Mouse (Mus musculus): ENCODE results near the gene Egln1. TPM values are rescaled to one million over a fixed set of nuclear protein-coding genes. Genes with fewer than 3 reads are reported as not detected.

Egln1 gene
- polyA plus RNA-seq, 1 experiment from 2014 or later: 3.2 TPM

DNA sequence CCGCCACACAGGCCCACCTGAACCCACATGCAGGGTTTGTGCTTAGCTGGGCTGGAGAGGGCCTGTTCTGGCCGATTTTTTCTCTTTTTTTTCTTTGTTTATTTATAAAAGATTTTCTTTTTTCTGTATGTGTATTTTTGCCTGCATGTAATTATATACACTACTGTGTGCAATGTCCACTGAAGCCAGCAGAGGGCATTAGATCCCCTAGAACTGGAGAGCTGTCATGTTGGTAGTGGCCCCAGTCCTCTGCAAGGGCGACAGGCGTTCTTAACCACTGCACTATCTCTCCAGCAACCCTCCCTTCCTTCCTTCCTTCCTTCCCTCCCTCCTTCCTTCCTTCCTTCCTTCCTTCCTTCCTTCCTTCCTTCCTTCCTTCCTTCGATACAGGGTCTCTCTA, 60.7 kb downstream of the Egln1 start:
- TF ChIP-seq EP300 (IDR thresholded peaks at IDR 0.05; ENCODE audit: low read depth) (no peak), CTCF (IDR thresholded peaks at IDR 0.05; ENCODE audit: low read depth) (peak; percentile 33)
- Histone ChIP-seq H3K9ac (replicated peaks) (no peak overlapping the region), H3K4me2 (ENCODE audit: low read depth, low read length) (no peak overlapping the region), H3K27me3 (ENCODE audit: insufficient read depth, low read length) (no peaks in the 10 kb centered on the region), H3K9me3 (ENCODE audit: low read length) (no peaks in the 10 kb centered on the region), H3K4me3 (ENCODE audit: low read depth, low read length) (no peak overlapping the region), H3K27ac (ENCODE audit: low read depth) (no peak overlapping the region), H3K36me3 (replicated peaks; ENCODE audit: insufficient read depth, low read length) (peaks cover 71% of the 10 kb centered on the region), H3K4me1 (ENCODE audit: insufficient read depth) (no peaks in the 10 kb centered on the region)
- ATAC-seq (no peak), DNase-seq (no peak)
- 85% methylated on average over 5 of the region's 5 CpGs for WGBS (ENCODE audit: insufficient replicate concordance)

DNA sequence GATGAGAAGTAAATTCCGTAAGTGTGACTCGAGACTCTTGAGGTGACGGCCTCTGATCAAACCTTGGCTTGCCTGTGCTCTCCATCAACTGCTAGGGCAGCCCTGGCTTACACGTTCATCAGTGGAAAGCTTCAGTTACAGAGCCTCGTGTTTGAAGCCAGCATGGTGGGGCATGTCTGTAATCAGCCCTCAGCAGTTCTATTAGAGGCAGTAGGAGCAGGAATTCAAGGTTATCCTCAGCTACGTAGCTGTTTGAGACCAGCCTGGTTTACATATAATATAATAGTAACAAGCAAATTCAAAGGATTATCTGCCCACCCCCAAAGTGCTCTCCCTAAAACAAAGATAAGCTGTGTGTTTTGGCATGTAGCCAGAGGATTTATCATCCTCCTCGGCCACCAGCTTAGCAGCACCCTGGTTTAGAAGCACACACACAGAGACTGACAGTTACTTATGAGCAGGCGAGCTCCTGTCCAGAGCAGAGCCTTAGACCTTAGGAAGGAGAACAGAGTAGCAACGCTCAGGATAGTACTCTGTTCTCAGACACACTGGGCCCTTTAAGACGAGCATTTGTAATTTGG, 70.1 kb downstream of the Egln1 start:
- Histone ChIP-seq H3K4me3 (ENCODE audit: low read depth, low read length) (no peak overlapping the region), H3K27ac (ENCODE audit: low read depth) (0 out of 2 replicates have a peak overlapping the region, but pooled peaks have one; percentile 11), H3K27me3 (ENCODE audit: insufficient read depth, low read length) (no peaks in the 10 kb centered on the region), H3K9me3 (ENCODE audit: low read length) (no peaks in the 10 kb centered on the region), H3K36me3 (replicated peaks; ENCODE audit: insufficient read depth, low read length) (peaks cover 75% of the 10 kb centered on the region), H3K4me2 (ENCODE audit: low read depth, low read length) (no peak overlapping the region), H3K4me1 (ENCODE audit: insufficient read depth) (peaks cover 4% of the 10 kb centered on the region), H3K9ac (replicated peaks) (no peak overlapping the region)
- no peak for DNase-seq
- WGBS (ENCODE audit: insufficient replicate concordance): 51% methylated on average over 10 of the region's 10 CpGs
- no peak for TF ChIP-seq CTCF (IDR thresholded peaks at IDR 0.05; ENCODE audit: low read depth)
- TF ChIP-seq EP300 (IDR thresholded peaks at IDR 0.05; ENCODE audit: low read depth): peak; percentile 56
- peak; percentile 82 for ATAC-seq

DNA sequence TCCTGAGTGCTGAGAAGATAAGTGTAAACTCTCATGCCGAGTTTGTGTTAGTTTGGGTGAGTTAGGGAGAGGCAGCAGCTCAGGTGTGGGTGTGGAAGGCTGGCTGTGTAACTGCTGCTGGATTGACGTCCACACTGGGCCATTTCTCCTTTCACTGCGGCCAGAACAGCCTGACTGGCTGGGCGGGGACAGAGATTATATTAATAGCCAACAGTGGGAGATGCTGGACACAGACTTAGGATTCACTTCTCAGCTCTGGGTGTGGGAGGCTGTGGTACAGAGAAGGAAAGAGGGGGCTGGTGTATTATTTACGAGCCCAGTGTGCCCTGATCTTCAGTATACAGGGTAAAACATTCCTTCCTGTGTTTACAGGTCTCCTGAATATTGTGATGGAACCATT, 71.0 kb downstream of the Egln1 start:
- H3K4me1 ChIP-seq (ENCODE audit: insufficient read depth): peaks cover 4% of the 10 kb centered on the region

DNA sequence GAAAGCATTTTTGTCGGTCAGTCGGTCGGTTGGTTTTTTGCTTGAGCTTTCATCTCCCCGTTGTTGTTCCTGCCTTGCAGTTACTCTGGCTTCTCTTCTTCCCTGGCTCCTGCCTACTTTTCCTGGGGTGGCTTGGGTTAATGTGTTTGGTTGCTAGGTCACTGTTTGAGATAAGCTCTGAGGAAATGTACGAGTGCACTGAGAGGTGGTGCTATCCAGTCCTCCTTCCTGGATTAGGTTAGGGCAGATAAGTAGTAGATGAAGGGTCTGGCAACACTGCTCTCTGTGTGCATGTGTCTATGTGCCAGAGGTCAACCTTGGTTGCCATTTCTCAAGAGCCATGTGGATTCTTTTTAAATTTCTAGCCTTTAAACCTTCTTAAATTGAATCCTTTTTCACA, 76.4 kb downstream of the Egln1 start:
- H3K9me3 ChIP-seq (ENCODE audit: low read length): no peaks in the 10 kb centered on the region
- H3K9ac ChIP-seq (replicated peaks): no peak overlapping the region
- no peak for DNase-seq
- no peaks in the 10 kb centered on the region for H3K4me1 ChIP-seq (ENCODE audit: insufficient read depth)
- TF ChIP-seq CTCF (IDR thresholded peaks at IDR 0.05; ENCODE audit: low read depth) (no peak), EP300 (IDR thresholded peaks at IDR 0.05; ENCODE audit: low read depth) (no peak)
- peaks cover 51% of the 10 kb centered on the region for H3K36me3 ChIP-seq (replicated peaks; ENCODE audit: insufficient read depth, low read length)
- no peaks in the 10 kb centered on the region for H3K27me3 ChIP-seq (ENCODE audit: insufficient read depth, low read length)
- 47% methylated on average over 5 of the region's 5 CpGs for WGBS (ENCODE audit: insufficient replicate concordance)
- no peak overlapping the region for H3K4me3 ChIP-seq (ENCODE audit: low read depth, low read length)
- no peak for ATAC-seq
- H3K4me2 ChIP-seq (ENCODE audit: low read depth, low read length): no peak overlapping the region
- no peak overlapping the region for H3K27ac ChIP-seq (ENCODE audit: low read depth)

More for the DNA sequence above, 71.0 kb downstream of the Egln1 start:
- H3K4me3 ChIP-seq (ENCODE audit: low read depth, low read length): no peak overlapping the region
- no peaks in the 10 kb centered on the region for H3K9me3 ChIP-seq (ENCODE audit: low read length)
- 76% methylated on average over 5 of the region's 5 CpGs for WGBS (ENCODE audit: insufficient replicate concordance)
- no peak overlapping the region for H3K9ac ChIP-seq (replicated peaks)
- peaks cover 74% of the 10 kb centered on the region for H3K36me3 ChIP-seq (replicated peaks; ENCODE audit: insufficient read depth, low read length)
- no peak for DNase-seq
- H3K27ac ChIP-seq (ENCODE audit: low read depth): no peak overlapping the region
- H3K27me3 ChIP-seq (ENCODE audit: insufficient read depth, low read length): no peaks in the 10 kb centered on the region
- no peak overlapping the region for H3K4me2 ChIP-seq (ENCODE audit: low read depth, low read length)
- TF ChIP-seq CTCF (IDR thresholded peaks at IDR 0.05; ENCODE audit: low read depth): no peak
- TF ChIP-seq EP300 (IDR thresholded peaks at IDR 0.05; ENCODE audit: low read depth): no peak
- ATAC-seq: no peak

DNA sequence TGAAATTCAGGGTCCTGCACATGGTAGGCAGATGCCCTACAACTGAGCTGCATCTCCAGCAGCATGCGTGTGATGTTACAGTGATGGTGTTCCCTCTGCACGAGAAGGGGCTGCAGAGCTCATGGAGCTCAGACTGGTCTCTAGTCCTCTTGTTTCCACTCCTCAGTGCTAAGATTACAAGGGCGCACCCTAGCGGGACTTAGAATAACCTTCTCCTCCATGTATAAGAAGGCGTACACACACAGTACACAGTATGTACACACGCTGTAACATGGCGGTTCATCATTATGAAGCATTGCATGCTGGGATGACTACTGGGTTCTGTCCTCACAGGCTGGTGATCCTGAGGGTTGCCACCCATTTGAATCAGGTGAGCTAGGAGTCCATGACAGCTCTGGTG, 77.0 kb downstream of the Egln1 start:
- Histone ChIP-seq H3K9me3 (ENCODE audit: low read length) (no peaks in the 10 kb centered on the region), H3K27ac (ENCODE audit: low read depth) (no peak overlapping the region), H3K4me2 (ENCODE audit: low read depth, low read length) (no peak overlapping the region), H3K36me3 (replicated peaks; ENCODE audit: insufficient read depth, low read length) (peaks cover 47% of the 10 kb centered on the region), H3K9ac (replicated peaks) (no peak overlapping the region), H3K4me3 (ENCODE audit: low read depth, low read length) (no peak overlapping the region), H3K4me1 (ENCODE audit: insufficient read depth) (0 out of 2 replicates have a peak, but pooled peaks cover 4% of the 10 kb centered on the region), H3K27me3 (ENCODE audit: insufficient read depth, low read length) (no peaks in the 10 kb centered on the region)
- 92% methylated on average over 7 of the region's 7 CpGs for WGBS (ENCODE audit: insufficient replicate concordance)
- TF ChIP-seq EP300 (IDR thresholded peaks at IDR 0.05; ENCODE audit: low read depth): no peak
- no peak for TF ChIP-seq CTCF (IDR thresholded peaks at IDR 0.05; ENCODE audit: low read depth)
- no peak for ATAC-seq
- no peak for DNase-seq

DNA sequence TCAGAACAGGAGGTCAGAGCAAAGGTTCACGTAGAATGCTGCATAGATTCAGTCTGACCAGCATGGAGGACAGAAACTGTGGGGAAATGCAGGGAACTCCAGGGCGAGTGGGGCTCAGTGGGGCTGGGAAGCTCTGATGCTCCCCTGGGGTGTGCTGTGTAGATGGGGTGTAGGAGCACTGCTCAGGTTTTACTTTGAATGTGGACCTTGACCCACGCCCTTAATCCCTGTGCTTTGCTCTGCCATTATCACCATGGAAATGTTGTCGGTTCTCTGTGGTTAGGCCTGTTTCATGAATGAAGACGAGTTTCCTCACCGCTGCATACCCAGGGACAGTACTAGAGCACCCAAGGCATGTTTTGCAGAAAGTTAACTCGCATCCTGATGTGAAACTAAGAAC, 77.7 kb downstream of the Egln1 start:
- Histone ChIP-seq H3K9ac (replicated peaks) (no peak overlapping the region), H3K4me3 (ENCODE audit: low read depth, low read length) (no peak overlapping the region), H3K4me1 (ENCODE audit: insufficient read depth) (peaks cover 7% of the 10 kb centered on the region), H3K36me3 (replicated peaks; ENCODE audit: insufficient read depth, low read length) (peaks cover 41% of the 10 kb centered on the region), H3K27ac (ENCODE audit: low read depth) (no peak overlapping the region), H3K27me3 (ENCODE audit: insufficient read depth, low read length) (no peaks in the 10 kb centered on the region), H3K4me2 (ENCODE audit: low read depth, low read length) (no peak overlapping the region), H3K9me3 (ENCODE audit: low read length) (no peaks in the 10 kb centered on the region)
- no peak for TF ChIP-seq CTCF (IDR thresholded peaks at IDR 0.05; ENCODE audit: low read depth)
- TF ChIP-seq EP300 (IDR thresholded peaks at IDR 0.05; ENCODE audit: low read depth): no peak
- DNase-seq: no peak
- 75% methylated on average over 7 of the region's 7 CpGs for WGBS (ENCODE audit: insufficient replicate concordance)
- no peak for ATAC-seq

All from liver, postnatal 0 days (tissue).